Mouse (Mus musculus) heart, postnatal 4 days (tissue): ENCODE results near the gene Fhit. TPM values are rescaled to one million over a fixed set of nuclear protein-coding genes. Genes with fewer than 3 reads are reported as not detected.

Experiments used
- DNase-seq: peaks from one replicate; pipeline ENCODE4 v3.0.0; 2021
- total RNA-seq, 2 experiments: library from RNA; stranded (reverse); gene quantifications; 2 replicates each; pipeline ENCODE4 v1.2.3; 2021

Gene Fhit
- total RNA-seq, 2 experiments from 2014 or later, result 3.2 to 3.8 TPM

DNA sequence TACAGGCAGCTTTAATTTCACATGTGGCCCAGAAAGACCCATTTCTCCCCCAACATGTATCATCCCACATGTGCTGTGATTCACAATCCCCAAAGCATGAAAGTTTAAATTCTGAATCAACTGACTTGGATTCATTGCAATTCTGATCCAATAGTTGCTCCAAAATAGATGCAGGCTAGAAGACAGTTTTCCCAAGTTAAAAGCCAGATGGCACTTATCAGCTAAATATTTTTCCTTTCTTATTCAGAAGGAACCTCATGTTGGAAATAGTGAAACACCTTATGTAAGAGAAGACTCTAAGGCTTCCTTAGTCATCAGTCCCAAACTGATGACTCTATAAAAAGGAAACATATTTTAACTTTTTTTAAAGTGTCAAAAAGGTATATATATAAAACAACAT lies 815.9 kb downstream of the Fhit start:
- DNase-seq, result no peak

DNA sequence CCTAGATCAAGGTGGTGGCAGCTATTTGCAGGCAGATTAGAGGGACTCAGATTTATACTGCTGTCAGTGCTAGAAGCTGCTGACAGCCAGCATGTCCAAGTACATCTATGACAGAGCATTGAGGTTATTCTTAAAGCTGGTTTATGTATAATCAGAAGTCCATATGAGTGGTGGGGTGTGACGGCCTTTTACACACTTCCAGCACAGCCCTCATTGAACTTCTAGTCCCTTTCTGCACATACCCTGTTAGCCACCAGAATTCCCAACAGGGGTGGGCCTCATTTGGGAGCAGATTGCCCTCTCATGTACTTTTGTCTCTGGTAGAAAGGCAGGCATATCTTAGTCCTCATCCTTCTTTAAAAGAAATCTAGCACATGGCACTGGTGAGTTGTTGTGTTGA lies 817.8 kb downstream of the Fhit start:
- no peak for DNase-seq

DNA sequence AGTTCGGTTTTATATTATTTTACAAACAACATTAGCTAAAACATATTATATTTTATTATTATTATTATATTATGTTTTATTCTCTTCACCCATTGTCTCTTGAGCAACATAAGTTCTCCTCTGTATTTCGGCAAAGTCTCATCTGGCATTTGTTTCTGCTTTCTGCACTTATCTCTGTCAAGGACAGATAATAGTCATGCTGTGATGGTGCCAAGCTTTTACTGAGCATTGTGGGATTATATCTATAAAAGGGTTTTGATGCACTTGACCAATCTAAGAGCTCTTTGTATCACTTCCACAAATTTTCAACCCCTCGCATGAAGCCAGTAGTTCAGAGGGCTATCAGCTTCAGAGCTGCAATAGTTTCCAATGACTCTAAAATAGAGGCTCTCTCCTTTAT lies 845.1 kb downstream of the Fhit start:
- DNase-seq, result no peak

DNA sequence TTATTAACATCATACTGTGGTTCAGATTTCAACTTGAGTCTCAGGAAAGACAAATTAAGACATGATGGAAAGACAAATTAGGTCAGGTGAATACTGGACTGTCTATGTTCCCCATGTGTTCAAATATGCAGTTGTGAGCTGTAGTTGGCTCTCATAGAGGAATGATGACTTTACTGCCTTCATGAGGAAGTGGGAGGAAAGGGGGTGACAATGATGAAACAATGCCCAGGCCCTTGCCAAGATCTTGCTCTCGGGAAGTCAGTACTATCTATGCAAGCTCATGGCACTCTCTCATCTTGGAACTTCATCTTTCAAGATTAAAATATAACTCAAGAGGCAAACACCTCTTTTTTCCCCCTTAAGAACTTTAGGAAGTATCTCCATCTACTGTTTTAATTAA lies 849.6 kb downstream of the Fhit start:
- DNase-seq, result no peak

DNA sequence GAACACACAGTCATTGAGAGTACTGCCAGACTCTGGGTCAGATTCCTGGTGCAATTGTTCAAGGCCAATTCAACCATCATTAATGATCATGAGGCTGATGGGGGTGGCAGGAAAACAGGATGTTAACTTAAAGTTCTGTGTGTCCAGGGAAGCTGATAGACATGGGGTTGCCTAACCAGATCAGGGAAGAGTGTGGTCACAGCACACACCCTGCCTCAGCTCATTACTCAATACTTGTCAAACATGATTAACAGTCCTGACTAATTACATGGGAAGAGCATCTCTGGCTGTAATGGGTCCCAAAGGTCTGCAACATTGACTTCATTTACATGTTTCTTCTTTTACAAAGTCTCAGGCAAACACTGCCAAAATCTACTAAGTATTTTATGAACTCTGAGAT lies 856.5 kb downstream of the Fhit start:
- DNase-seq, result no peak

DNA sequence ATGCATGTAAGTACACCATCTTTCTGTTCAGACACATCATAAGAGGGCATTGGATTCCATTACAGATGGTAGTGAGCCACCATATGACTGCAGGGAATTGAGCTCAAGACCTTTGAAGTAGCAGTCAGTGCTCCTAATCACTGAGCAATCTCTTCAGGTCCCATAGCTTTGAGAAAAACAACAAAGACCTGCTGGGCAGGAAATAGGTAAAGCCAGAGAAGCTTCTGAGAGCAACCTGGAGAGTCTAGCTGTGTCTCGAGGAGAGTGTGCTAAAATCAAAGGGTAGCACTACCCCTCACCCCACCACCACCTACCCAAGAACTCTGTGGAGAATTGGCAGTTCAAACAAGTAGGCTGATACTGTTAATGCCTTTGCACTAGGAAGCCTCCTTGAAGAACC lies 860.3 kb downstream of the Fhit start:
- DNase-seq, result no peak

DNA sequence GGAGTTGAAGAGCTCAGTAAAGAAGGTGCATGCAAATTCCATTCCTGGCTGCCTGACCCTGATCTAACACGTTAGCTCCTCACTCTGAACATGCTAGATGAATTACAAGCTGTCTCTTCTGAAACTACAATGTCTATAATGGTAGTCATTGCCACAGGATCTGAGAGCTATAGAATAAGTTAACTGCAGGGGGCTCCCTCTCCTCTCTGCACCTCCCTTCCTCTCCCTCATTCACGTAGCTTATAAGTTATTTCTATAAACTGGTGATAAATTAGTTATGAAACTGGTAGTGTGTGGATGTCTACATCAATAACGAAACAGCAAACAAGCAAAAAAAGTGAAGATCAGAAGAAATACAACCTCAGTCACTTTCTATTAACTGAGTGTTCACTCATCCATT lies 860.9 kb downstream of the Fhit start:
- DNase-seq, result no peak

DNA sequence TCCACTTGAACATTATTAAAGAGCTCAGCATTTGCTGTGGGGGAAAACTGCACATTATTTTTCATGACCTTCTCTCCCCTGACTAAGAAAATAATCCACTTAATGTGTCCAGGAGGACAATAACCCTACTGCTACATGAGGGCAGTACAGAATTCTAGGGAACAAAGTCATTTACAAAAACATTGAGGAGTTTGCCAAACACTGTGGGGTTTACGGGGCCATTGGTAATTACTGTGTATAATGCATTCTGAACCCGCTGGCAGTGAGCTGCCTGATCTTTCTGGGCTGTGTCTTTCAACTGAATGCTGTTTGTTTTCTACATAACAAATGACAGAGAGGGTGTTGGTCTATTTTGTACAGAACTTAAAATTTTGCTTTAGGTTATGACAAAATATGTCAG lies 862.8 kb downstream of the Fhit start:
- no peak for DNase-seq

DNA sequence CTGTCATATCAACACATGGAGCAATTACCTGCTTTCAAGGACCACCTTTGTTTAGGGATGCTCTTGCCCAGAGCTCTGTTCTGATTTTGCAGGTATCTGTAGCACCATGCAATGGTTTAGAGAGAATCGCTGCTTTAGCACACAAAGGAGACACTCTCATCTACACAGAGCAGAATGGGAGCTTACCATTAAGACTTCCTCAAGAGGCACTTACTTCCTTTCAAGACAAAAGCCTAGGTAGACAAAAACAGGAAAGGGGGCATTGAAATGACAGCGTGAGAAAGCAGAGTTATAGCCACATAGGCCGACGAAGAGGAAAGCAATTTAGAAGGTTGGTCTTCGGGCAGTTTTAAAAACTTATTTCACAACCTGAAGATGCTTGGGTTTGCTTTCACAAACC lies 872.8 kb downstream of the Fhit start:
- no peak for DNase-seq

DNA sequence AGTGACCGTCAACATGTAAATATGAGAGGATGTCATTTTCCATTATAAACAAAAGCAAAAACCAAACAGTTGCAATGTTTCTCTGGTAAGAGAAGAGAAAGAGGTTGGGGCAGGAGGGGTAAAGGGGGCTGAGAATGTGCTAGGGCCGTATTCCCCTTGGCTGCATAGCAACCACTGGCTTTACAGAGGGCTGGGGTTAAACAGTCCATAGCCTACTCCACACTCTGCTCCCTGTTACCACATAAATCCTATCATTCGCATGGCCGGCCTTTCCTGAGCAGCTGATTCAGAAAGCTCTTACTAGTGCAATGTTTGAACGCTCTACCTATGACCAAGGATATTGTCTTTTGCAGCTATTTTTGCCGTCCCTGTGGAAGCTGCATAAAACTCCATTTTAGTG lies 875.8 kb downstream of the Fhit start:
- no peak for DNase-seq

DNA sequence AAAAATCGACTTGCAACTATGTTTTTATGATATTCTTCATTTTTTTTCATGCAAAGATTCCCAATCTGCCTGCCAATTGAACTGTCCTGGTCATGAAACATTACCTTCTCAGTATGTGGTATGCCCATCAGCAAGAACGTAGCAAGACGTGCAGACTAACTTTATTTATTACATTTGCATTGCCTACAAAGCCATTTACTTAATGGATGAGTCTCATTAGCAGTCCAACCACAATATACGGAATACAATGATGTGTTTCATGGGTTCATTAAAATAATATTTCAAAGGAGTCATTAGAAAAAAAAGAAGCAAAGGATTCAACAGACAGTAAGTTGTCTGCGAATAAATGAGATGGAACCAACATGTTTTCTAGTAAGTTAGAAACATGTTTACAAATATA lies 933.1 kb downstream of the Fhit start:
- no peak for DNase-seq

DNA sequence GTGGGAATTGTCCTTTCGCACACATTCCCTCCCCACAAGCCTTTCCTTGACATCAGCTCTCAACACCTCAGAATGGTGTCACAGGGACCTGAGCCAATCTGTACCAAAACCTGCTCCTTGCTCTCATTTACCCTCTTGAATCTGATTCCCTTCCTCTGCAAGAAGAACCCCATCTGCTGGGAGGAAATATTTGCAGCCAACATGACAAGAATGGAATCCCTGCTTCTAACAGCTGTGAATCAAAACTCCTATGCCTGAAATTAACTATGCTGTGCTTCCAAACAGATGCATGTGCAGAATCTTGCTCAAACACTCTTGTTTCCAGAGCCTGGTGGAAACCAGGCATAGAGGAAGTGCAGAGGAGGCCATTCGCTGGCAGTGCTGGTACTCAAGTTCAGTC lies 940.0 kb downstream of the Fhit start:
- peak; percentile 5 for DNase-seq

DNA sequence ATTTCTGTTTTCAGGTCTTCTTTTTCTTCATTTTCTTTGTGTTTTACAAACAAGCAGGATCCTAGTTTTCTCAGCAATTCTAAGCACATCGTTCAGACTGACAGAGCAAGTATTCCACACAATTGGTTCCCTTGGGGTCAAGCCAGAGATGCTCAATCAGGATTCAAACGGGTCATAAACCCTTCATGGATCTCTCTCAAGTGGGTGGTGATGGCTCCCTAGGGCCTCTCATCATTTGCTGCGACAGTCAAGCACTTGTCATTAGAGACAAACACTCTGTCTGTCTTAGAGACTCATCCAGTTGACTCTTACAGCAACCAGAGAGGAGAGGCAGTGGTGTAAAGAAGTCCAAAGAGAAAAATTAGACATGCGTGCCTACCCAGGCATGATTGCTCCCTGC lies 948.6 kb downstream of the Fhit start:
- no peak for DNase-seq

DNA sequence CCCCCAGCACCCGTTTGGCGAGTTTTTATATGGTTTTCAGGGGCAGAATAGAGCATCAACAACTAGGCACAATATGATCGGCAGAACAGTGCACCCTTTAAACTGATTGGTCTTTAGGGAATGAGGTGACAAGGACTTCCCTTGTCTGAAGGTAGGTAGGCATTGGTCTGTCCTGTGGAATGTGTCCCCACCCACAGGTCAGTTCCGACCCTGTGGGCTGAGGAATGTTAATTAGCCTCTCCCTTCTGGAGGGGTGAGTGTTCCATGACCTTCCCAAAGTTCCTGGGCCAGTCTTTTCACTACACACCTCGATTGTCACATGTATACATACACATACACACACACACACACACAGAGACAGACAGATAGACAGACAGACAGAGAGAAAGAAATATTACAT lies 950.7 kb downstream of the Fhit start:
- DNase-seq, result no peak

DNA sequence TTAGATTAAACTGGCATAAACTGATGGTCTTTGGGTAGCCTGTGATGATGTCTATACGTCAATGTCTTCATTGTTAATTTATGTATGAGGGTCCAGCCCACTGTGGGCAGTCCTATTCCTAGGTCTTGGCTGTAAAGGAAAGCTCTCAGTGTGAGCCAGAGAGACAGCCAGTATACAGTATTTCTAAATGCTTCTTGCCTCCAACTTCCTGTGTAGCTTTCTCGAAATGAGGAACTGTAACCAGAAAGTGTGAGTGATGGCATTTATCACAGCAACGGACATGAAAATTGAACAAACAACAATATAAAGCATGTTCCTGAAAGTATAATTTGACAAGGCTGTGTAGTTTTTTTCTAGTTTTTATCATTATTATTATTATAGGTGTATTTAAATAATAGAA lies 952.8 kb downstream of the Fhit start:
- no peak for DNase-seq

DNA sequence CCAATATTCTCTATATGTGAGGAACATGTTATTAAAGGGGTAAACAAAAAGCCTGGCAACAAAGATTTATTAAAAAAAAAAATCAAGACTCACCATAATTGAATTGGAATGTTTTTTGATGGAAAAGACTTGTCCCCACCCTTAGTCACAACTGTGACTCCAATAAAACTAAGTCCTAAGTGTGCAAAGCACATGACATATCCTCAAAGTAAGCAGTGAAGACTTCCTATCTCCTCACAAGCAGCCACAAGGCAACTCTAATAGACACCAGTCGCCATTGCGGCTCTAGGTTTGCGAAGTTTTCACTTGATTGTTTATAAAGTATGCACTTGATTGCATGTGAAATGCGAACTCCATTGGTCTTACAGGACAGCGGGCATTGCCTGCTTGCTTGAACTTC lies 956.1 kb downstream of the Fhit start:
- DNase-seq, result no peak

DNA sequence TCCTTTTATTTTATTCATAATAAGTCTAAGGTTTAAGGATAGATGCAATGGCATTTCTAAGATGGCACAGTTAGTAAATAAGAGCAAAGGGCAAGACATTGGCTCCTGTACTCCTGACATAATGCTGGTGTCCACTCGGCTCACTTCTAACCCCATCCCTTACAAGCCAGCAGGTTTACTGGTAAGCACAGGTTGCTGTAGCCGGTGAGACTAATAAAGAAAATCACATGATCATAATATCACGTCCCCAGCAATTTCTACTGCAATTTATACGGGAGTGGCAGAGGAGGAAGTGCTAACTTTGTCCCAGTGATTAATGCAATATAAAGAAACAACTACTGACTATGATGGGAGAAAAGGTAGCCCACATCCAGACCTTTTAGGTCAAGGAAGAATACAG lies 956.5 kb downstream of the Fhit start:
- no peak for DNase-seq

DNA sequence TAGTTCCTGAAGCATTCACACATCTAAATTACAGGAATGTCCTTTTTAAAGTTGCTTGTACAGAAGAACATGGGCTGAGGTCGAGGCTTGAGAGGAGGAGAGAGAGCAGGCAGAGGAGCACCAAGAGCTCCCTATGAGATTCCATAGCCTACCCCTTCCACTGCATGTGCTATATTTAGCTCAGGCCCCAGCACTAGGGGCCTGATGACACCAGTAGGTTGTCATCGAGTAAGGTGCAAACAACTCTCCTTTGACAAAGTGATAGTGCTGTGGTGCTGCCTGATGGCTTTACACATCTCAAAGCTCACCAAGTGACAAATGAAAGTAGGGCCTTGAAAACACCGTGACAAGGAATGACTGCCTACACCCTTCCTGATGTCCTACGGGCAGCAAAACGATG lies 967.7 kb downstream of the Fhit start:
- peak; percentile 22 for DNase-seq

DNA sequence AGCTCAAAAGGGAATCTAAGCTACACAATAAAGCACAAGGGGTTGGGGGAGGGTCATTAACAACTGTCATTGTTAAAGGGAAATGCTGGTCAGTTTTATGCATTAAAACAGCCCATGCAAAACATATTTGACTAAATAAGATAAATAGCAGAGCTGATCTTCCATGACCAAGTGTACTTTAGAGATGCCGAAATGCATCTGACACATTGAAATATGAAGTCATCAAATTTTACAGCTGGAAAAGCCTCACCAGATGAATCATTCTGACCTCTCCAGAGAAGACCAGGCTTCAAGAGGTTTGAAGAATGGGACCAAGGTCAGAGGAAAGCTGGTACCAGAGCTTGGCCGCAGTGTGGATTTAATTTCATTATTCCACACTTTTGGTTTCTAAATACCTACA lies 990.1 kb downstream of the Fhit start:
- no peak for DNase-seq

DNA sequence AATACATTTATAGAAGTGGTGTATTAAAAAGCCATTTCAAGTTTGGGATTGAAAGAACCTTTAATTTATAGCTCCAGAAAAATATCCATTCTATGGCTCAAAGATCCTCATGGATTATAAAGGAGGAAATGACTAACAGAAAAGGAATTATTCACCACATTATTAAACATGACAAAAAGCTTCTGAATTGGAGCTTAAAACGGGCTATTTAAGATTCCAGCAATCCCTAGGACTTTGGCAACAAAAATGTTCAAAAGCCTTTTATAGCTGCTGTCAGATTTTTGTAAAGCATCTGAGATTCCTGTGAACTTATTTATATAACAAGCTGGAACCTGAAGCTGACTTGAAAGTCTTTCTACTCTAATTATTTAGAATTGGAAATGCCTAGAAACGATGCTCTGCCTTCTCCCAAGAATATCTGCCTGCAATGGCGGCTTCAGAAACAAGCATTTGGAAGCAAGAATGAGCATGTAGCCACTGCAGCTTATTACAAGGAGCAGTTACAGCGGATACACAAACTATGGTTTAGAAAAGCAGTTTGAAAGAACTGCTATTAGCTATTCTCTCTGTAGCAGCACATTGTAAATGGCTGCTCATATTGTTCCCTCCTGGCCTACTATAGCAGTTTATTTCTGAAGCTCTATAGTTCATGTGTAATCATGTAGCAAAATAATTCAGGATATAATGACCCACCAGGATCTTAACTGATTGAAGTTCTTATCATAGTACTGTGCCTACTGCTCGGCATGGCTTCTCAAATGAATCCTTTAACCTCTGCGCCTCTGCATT lies 995.0 kb downstream of the Fhit start:
- no peak for DNase-seq

DNA sequence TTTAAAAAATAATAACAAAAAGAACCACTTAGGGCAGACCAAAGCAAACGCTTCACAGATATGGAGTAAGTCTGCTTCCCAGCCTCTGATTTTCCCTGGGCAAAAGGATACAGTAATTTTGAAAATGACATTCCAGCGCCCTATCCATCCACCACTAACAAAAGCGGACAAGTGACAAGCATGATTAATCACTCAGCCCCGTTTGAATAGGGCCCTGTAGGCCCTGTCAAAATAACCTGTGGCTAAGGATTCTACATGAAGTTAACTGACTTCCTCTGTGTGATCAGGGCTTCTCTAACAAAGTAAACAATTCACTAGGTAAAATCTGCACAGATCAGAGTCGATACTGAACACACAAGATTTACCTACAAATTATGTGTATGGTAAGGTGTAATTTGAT lies 1012.0 kb downstream of the Fhit start:
- DNase-seq, result no peak

DNA sequence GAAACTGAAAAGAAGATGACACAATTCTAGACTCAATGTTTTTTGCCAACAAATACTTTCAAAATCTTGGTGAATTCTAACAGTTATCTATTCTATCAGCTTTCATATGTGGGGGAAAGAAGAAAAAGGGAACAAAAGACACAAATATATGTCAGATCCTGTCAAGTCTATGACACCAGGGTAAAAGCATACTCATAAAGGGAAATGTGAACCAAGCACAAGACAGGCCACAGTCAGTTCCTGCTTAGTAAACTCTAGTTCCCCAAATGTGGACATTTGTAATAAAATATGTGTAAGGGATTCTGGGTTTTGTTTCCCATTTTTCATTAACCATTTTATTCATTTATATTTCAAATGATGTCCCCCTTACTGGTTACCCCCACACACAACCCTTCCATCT lies 1022.5 kb downstream of the Fhit start:
- DNase-seq, result no peak

DNA sequence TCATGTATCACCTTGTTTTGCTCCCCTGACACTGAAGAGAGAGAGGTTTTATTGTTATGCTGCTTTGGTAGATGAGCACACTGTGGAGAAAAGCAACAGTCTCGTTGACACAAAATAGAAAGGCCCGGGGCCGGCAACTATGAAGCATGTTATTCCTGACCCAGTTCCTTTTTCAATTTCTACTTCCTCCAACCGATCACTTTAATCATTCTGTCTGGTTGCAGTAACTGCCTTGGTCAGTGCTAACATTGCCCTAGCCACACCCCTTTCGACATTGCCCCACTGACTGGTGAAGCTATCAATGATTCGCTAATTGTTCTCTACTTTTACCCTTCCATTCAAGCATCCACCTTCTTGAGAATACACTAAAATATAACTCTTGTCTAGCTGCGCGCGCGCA lies 1028.0 kb downstream of the Fhit start:
- DNase-seq, result no peak

DNA sequence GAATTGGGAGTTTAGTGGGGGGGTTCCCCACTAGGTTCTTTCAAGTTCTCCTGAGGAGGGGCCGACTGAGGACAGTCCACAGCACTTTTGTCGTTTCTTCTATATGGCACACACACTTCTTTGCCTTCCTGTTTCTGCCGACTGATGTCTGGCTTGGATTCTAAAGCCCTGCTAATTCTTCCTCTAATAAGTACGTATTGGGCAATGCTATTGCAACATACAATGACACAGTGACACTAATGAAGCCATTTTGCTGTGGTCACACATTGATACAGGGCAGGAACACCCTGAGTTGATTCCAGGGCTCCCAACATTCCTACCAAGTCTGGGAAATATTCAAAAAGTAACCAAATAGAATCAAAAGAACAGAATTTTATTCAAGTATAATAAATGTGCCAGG lies 1032.2 kb downstream of the Fhit start:
- DNase-seq, result no peak

DNA sequence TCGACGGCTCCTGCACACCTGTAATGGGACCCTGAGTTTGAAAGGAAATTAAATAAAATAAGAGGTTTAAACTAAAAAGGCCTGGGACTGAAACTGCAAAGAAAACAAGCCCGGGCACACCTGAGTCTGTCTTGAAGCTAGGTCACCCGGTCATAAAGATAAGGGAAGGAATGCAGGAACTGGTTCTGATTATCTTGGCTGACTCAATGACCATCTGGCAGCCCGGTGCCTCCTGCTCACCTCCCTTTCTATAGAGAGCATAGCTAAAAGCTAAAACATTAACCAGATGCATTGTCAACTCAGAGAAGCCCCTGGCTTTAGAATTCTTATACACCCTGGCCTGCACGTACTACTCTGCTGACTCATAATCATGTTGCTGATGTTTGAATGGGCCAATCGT lies 1032.7 kb downstream of the Fhit start:
- DNase-seq, result no peak
